Mouse (Mus musculus) kidney, embryonic 16.5 days (tissue): ENCODE measurements around the gene Hoxb6. TPM values are rescaled to one million over a fixed set of nuclear protein-coding genes. Genes with fewer than 3 reads are reported as not detected.

ENCODE experiments used
- ATAC-seq: fragments of 200-750 bp; cut with Nextera tagmentation; 2 replicates; pipeline ENCODE4 v1.8.0; 2017; ENCODE audit warnings: moderate TSS enrichment; ENCODE audit not compliant: low FRiP score, low TSS enrichment
- H3K27ac ChIP-seq: fragments of 300-500 bp; sonication (generic); 2 replicates; pipeline ENCODE4 v1.5.1; 2014; ENCODE audit warnings: low read length
- H3K27me3 ChIP-seq: fragments of 300-500 bp; sonication (generic); 2 replicates; pipeline ENCODE4 v1.6.1; 2014; ENCODE audit warnings: low read length, control low read depth, mixed read lengths; ENCODE audit not compliant: insufficient read depth
- H3K36me3 ChIP-seq: fragments of 300-500 bp; sonication (generic); 2 replicates; pipeline ENCODE4 v1.6.1; 2014; ENCODE audit warnings: low read length, control low read depth, mixed read lengths; ENCODE audit not compliant: insufficient read depth
- H3K4me1 ChIP-seq: fragments of 300-500 bp; sonication (generic); 2 replicates; pipeline ENCODE4 v1.6.1; 2014; ENCODE audit warnings: low read length, control low read depth, mixed read lengths; ENCODE audit not compliant: insufficient read depth
- H3K4me2 ChIP-seq: fragments of 300-500 bp; sonication (generic); replicated peaks from 2 replicates; pipeline ENCODE4 v1.6.1; 2014; ENCODE audit warnings: low read depth, low read length
- H3K4me3 ChIP-seq: fragments of 300-500 bp; sonication (generic); 2 replicates; pipeline ENCODE4 v1.5.1; 2014; ENCODE audit warnings: mild to moderate bottlenecking, low read length
- H3K9ac ChIP-seq: fragments of 300-500 bp; sonication (generic); replicated peaks from 2 replicates; pipeline ENCODE4 v1.6.1; 2014; ENCODE audit warnings: low read length
- H3K9me3 ChIP-seq: fragments of 300-500 bp; sonication (generic); 2 replicates; pipeline ENCODE4 v1.6.1; 2016; ENCODE audit warnings: low read length, control low read depth
- WGBS: fragments of 180-500 bp; shearing (Covaris S2); extraction: QIAGEN DNeasy Blood & Tissue Kit; methylation state at CpG from one replicate; pipeline ENCODE4 v1.1.7; 2014; 5-methylcytosine and 5-hydroxymethylcytosine counted together
- polyA plus RNA-seq: library from polyadenylated mRNA; unstranded; fragments of >200 nt; fragmentation: Nextera tagmentation; extraction: Ambion mirVana; gene quantifications from 2 replicates; pipeline ENCODE4 v1.2.1, GENCODE M21; 2015

The Hoxb6 gene
- polyA plus RNA-seq, 1 experiment from 2014 or later, result 50.3 TPM

DNA sequence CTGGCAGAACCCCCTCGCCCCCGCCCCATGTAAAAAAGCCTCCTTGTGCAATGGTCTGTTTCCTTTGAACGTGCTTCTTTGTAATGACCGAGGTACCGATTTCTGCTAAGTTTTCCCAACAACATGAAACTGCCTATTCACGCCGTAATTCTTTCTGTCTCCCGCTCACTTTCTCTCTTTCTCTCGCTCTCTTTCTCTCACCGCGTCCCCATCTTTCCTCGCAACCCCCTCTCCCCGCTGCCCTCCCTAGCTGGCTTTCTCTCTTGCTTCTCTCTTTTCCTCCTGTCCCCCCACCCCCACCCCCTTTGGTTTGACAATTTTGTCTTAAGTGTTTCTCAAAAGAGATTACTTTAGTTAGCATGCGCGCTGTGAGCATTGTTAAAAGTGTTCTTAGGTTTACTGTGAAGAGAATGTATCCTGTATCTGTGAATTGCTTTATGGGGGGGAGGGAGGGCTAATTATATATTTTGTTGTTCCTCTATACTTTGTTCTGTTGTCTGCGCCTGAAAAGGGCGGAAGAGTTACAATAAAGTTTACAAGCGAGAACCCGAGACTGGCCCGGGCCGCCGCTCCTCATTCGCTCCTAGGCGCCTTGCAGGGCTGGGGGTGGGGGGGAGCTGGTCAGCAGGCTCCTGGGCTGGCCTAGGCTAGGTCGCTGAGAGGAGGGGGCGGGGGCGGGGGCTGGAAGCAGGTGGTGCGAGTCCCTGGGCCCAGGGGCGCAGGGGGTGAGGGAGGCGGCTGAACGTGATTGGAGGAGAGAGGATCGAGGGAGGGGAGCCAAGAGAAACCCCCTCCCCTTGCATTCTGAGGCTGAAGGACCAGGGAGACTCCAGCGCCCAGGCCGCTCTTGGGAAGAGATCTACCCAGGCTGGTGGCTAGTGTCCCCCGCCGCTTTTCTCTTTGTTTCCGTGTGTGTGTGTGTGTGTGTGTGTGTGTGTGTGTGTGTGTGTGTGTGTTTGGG lies 7.2 kb upstream of the Hoxb6 start:
- under 1% methylated on average over 33 of the region's 37 CpGs for WGBS
- H3K9ac ChIP-seq, result peak overlapping the region; percentile 99
- no peaks in the 10 kb centered on the region for H3K9me3 ChIP-seq
- H3K4me1 ChIP-seq, result peaks cover 31% of the 10 kb centered on the region
- peak overlapping the region; percentile 100 for H3K27ac ChIP-seq
- no peaks in the 10 kb centered on the region for H3K36me3 ChIP-seq
- peak overlapping the region; percentile 90 for H3K4me2 ChIP-seq
- peak overlapping the region; percentile 84 for H3K4me3 ChIP-seq
- no peaks in the 10 kb centered on the region for H3K27me3 ChIP-seq
- ATAC-seq, result peak; percentile 95

DNA sequence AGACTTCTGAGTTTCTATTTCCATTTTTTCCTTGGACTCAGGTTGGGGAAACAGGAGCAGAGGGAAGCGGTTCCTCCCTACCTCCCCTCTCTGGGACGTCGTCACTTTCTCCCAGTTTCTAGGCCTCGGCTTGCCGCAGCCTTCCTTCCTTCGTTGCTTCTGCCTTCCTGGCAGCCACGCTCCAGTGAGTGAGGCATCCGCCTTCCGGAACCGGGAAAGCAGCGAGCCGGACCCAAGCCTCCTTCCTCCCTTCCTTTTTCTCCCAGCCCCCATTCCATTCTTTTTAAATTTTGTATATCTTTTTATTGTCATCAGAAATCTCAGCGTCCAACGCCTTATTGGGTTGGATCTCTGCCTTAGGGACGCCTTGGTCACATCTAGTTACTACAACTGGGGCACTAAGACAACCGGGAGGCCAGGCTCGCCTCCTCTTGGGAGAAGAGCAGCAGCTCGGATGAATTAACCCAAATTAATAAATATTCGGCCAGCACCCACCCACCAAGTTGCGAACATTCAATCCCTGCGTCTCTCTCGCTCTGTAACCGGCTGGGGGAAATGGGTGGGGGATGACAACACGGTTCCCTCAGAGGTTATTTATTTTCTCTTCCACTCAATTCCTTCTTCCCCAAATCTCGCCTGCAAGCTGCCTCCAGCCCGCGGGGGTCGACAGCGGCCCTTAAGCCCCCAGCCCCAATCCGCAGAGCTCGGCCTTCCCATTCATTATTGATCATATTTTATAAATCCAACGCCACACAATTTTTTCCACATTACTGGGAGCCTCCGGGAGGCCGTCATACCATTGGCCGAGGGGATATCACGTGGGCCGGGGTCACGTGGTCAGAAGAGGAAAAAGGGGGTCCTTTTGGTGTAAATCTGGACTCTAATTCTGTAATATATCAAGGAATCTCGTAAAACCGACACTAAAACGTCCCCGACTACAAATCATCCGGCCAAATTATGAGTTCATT lies 6.2 kb upstream of the Hoxb6 start, which contains the start of gene Hoxb7:
Hoxb7 (plus strand) TSS at position 853 of the 968 bp plus-strand sequence.
- 0 out of 2 replicates have a peak, but pooled peaks have one; percentile 21 for ATAC-seq
- under 1% methylated on average over 43 of the region's 43 CpGs for WGBS
- Histone ChIP-seq H3K4me3 (peak within 1 kb of the TSS; percentile 84), H3K27ac (peak within 1 kb of the TSS; percentile 100), H3K27me3 (no peaks in the 10 kb centered on the region), H3K4me1 (peaks cover 34% of the 10 kb centered on the region), H3K4me2 (peak within 1 kb of the TSS; percentile 90), H3K36me3 (no peaks in the 10 kb centered on the region), H3K9ac (peak within 1 kb of the TSS; percentile 99), H3K9me3 (no peaks in the 10 kb centered on the region)

DNA sequence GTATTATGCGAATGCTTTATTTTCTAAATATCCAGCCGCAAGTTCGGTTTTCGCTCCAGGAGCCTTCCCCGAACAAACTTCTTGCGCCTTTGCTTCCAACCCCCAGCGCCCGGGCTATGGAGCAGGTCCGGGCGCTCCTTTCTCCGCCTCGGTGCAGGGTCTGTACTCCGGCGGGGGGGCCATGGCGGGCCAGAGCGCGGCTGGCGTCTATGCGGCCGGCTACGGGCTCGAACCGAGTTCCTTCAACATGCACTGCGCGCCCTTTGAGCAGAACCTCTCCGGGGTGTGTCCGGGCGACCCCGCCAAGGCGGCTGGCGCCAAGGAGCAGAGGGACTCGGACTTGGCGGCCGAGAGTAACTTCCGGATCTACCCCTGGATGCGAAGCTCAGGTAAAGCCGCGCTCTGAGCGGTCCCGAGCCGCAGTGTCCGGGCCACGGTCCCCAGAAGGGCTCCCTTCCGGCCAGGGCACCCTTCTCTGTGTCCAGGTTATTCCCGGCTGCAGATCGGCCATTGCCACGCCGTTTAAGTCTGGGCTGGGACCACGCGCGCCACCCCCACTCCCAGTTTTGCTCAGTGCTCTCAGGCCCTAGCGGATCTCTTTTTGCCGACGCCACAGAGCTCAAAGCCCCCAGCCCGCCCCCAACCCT lies 5.4 kb upstream of the Hoxb6 start:
- WGBS, result 0% methylated on average over 55 of the region's 55 CpGs
- Histone ChIP-seq H3K27me3 (no peaks in the 10 kb centered on the region), H3K9ac (peak overlapping the region; percentile 99), H3K4me1 (peaks cover 36% of the 10 kb centered on the region), H3K9me3 (no peaks in the 10 kb centered on the region), H3K4me2 (peak overlapping the region; percentile 90), H3K4me3 (peak overlapping the region; percentile 84), H3K27ac (peak overlapping the region; percentile 100), H3K36me3 (no peaks in the 10 kb centered on the region)
- ATAC-seq, result peak; percentile 2; the same call in 1 of the 2 replicates

DNA sequence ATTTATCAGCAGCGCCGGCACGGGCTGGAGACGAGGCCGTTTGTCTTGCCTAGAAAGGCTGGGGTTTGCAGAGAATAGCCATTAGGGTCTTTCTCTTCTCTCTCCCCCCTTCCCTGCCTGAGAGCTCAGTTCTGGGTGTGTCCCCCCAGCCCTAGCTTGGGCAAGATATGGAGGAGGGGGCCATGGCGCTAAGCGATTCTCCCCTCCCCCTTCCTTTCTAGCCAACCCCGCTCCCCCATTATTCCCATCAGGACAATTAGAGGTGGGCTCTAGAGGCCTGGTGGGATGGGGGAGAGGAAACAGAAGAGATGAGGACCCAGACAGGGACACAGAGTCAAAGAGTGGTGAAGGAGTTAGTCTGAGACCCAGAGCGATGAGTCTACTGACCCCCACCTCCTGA lies 4.9 kb upstream of the Hoxb6 start:
- H3K4me3 ChIP-seq, result peak overlapping the region; percentile 84
- peaks cover 36% of the 10 kb centered on the region for H3K4me1 ChIP-seq
- no peaks in the 10 kb centered on the region for H3K36me3 ChIP-seq
- H3K27me3 ChIP-seq, result no peaks in the 10 kb centered on the region
- ATAC-seq, result no peak
- 3% methylated on average over 9 of the region's 9 CpGs for WGBS
- H3K9ac ChIP-seq, result peak overlapping the region; percentile 99
- H3K27ac ChIP-seq, result peak overlapping the region; percentile 100
- peak overlapping the region; percentile 90 for H3K4me2 ChIP-seq
- no peaks in the 10 kb centered on the region for H3K9me3 ChIP-seq

DNA sequence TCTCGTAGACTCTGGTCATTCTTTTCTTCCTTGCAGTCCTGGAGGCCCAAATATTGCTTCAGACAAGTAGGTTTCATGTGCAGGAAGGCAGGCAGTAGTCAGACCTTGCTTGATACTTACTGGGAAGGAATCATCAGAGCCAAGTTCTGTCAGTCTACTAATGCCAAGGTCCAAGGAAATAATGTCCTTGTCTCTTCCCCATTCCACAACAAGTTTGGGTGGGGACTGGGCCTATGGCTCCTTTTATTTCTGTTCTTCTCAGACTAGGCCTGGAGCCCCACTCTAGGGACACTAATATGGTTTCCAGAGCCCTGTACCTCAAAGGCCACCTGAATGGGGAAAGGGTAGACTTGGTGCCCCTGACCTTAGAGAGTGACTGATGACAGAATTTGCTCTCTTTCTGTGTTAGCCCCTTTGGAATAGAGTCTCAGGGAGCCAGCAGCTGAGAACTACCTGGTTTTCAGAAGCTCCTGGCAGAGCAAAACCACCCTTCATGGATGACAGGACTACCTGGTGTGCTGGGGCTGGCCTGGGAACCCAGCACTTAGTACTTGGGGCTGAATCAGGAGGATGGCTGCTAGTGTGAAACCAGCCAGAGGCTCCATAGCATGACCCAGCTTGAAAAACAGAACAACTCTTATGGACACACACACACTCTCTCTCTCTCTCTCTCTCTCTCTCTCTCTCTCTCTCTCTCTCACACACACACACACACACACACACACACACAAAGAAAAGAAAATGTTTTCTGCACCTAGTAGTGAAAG lies 3.6 kb upstream of the Hoxb6 start:
- Histone ChIP-seq H3K4me2 (peak overlapping the region; percentile 90), H3K4me1 (peaks cover 36% of the 10 kb centered on the region), H3K27ac (peak overlapping the region; percentile 100), H3K36me3 (no peaks in the 10 kb centered on the region), H3K27me3 (no peaks in the 10 kb centered on the region), H3K9me3 (no peaks in the 10 kb centered on the region), H3K9ac (peak overlapping the region; percentile 99), H3K4me3 (peak overlapping the region; percentile 84)
- ATAC-seq, result no peak
- 31% methylated on average over 1 of the region's 1 CpGs for WGBS

DNA sequence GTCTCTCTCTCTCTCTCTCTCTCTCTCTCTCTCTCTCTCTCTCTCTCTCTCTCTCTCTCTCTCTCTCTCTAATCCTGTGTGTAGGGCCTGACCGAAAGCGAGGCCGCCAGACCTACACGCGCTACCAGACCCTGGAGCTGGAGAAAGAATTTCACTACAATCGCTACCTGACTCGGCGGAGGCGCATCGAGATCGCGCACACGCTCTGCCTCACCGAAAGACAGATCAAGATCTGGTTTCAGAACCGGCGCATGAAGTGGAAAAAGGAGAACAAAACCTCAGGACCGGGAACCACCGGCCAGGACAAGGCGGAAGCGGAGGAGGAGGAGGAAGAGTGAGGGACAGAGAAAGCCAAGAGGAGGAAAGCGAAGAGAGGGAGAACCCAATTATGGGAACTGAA lies 3.0 kb upstream of the Hoxb6 start:
- H3K9ac ChIP-seq, result peak overlapping the region; percentile 99
- H3K9me3 ChIP-seq, result no peaks in the 10 kb centered on the region
- H3K4me1 ChIP-seq, result peaks cover 36% of the 10 kb centered on the region
- H3K4me2 ChIP-seq, result peak overlapping the region; percentile 90
- H3K27ac ChIP-seq, result peak overlapping the region; percentile 100
- ATAC-seq, result no peak
- H3K4me3 ChIP-seq, result peak overlapping the region; percentile 84
- WGBS, result 29% methylated on average over 20 of the region's 21 CpGs
- H3K27me3 ChIP-seq, result no peaks in the 10 kb centered on the region
- H3K36me3 ChIP-seq, result no peaks in the 10 kb centered on the region

DNA sequence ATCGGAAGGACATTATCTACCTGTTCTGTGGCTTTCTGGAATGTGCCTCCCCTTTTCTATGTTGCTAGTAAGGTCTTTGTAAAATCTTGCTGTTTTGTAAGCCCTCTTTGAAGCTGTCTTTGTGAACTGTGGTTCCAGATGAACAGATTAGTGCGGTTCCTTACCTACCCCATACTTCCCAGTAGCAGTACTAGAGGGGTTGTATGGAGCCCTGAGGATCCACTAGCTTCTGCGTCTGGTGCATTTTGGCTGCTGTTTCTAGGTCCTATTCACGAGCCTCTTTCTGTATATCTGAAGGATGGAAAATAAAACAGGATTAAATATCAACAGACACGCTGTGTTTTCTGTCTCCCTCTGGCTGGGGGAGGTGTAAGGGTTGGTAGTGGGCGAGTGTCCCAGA lies 2.4 kb upstream of the Hoxb6 start:
- 32% methylated on average over 6 of the region's 6 CpGs for WGBS

DNA sequence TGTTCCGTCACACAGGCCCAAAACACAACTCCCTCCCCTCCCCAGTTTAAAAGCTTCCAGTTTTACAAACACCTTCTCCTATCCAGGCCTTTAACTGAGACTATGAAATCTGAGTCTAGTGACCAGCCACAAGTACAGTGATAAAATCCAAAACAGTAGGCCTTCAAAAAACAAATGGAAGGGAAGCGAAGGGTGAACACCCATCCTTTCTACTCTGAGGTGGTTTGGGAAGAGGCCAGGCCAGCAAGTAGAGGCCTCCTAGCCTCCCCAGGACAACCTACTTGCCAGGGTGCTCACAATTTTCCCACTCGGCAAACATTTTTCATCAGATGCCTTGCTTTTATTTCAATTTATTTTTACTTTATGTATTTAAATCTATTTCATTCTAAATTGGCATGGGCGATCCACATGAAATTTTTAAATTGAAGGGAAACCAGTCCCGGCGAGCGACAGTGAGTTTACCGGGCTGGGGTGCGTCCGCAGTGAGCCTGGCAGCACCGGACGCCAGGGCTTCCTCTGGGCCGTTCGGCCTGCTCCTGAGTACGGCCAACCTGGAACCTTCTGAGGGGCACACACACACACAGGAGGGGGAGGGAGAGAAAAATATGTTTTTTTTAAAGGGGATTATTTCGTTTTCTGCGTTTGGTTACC lies 1.4 kb upstream of the Hoxb6 start:
- peak overlapping the region; percentile 90 for H3K4me2 ChIP-seq
- H3K9me3 ChIP-seq, result no peaks in the 10 kb centered on the region
- H3K27ac ChIP-seq, result peak overlapping the region; percentile 100
- ATAC-seq, result no peak
- H3K9ac ChIP-seq, result peak overlapping the region; percentile 99
- H3K36me3 ChIP-seq, result no peaks in the 10 kb centered on the region
- H3K4me1 ChIP-seq, result peaks cover 41% of the 10 kb centered on the region
- no peaks in the 10 kb centered on the region for H3K27me3 ChIP-seq
- WGBS, result 23% methylated on average over 17 of the region's 17 CpGs
- peak overlapping the region; percentile 37 for H3K4me3 ChIP-seq

More for the DNA sequence above, 2.4 kb upstream of the Hoxb6 start:
- no peak for ATAC-seq
- no peaks in the 10 kb centered on the region for H3K27me3 ChIP-seq
- peak overlapping the region; percentile 100 for H3K27ac ChIP-seq
- peak overlapping the region; percentile 99 for H3K9ac ChIP-seq
- H3K4me2 ChIP-seq, result peak overlapping the region; percentile 90
- no peaks in the 10 kb centered on the region for H3K36me3 ChIP-seq
- peak overlapping the region; percentile 84 for H3K4me3 ChIP-seq
- H3K4me1 ChIP-seq, result peaks cover 36% of the 10 kb centered on the region
- no peaks in the 10 kb centered on the region for H3K9me3 ChIP-seq
